Mouse (Mus musculus): ENCODE results near the gene Arhgap17. TPM values are rescaled to one million over a fixed set of nuclear protein-coding genes. Genes with fewer than 3 reads are reported as not detected.

The Arhgap17 gene
- total and polyA plus RNA-seq, 2 experiments from 2014 or later, result 6.4 to 8.9 TPM

- H3K9me3 ChIP-seq (replicated peaks; ENCODE audit: control insufficient read depth, low read length), result no peaks in the 10 kb centered on the region
- no peak for ATAC-seq (ENCODE audit: insufficient read depth, low read depth)
- no peak overlapping the region for H3K27ac ChIP-seq (ENCODE audit: low read depth)
- H3K36me3 ChIP-seq (replicated peaks; ENCODE audit: control insufficient read depth, insufficient read depth, low read length), result no peaks in the 10 kb centered on the region
- no peak for TF ChIP-seq EP300 (IDR thresholded peaks at IDR 0.05; ENCODE audit: low read depth)
- no peak for TF ChIP-seq CTCF (IDR thresholded peaks at IDR 0.05; ENCODE audit: low read depth)
- H3K4me3 ChIP-seq (ENCODE audit: low read depth, low read length), result no peak overlapping the region
- no peak for DNase-seq (ENCODE audit: low spot score)
- H3K4me1 ChIP-seq (ENCODE audit: control insufficient read depth, insufficient read depth), result peaks cover 10% of the 10 kb centered on the region; the same call in 1 of the 2 replicates
- H3K9ac ChIP-seq (replicated peaks; ENCODE audit: low read depth, low read length), result no peak overlapping the region
- H3K4me2 ChIP-seq (ENCODE audit: low read depth, low read length), result 0 out of 2 replicates have a peak overlapping the region, but pooled peaks have one; percentile 6
- WGBS, result 63% methylated on average over 6 of the region's 6 CpGs
- H3K27me3 ChIP-seq (ENCODE audit: control insufficient read depth, insufficient read depth, low read length), result no peaks in the 10 kb centered on the region
Observed at GRCm38 (mm10) chr7:123240064-123240463, 129.7 kb downstream of the Arhgap17 start.

DNA sequence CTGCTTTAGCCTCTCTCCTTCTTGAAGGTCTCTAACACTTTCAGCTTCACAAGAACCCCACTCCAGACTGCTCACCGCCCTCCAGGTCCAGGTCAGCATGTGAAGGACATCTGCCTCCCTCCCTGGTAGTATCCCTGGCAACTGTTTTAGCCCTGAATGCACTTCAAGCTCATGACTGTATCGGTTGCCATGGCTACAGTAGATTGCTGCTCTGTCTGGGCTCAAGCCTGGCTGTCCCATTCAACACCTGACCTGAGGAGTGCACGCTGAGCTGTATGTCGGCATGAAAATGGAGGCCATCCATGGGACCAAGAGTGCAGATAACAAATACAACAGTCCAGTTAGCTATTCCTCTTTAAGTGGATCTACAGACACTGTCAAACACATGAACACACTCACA is 131.1 kb downstream of the Arhgap17 start:
- H3K36me3 ChIP-seq (replicated peaks; ENCODE audit: control insufficient read depth, insufficient read depth, low read length), result no peaks in the 10 kb centered on the region
- H3K4me3 ChIP-seq (ENCODE audit: low read depth, low read length), result no peak overlapping the region
- no peak for DNase-seq (ENCODE audit: low spot score)
- no peak overlapping the region for H3K9ac ChIP-seq (replicated peaks; ENCODE audit: low read depth, low read length)
- H3K4me1 ChIP-seq (ENCODE audit: control insufficient read depth, insufficient read depth), result no peaks in the 10 kb centered on the region
- no peak overlapping the region for H3K4me2 ChIP-seq (ENCODE audit: low read depth, low read length)
- no peak for TF ChIP-seq CTCF (IDR thresholded peaks at IDR 0.05; ENCODE audit: low read depth)
- TF ChIP-seq EP300 (IDR thresholded peaks at IDR 0.05; ENCODE audit: low read depth), result no peak
- WGBS, result 53% methylated on average over 4 of the region's 4 CpGs
- H3K27ac ChIP-seq (ENCODE audit: low read depth), result no peak overlapping the region
- no peaks in the 10 kb centered on the region for H3K9me3 ChIP-seq (replicated peaks; ENCODE audit: control insufficient read depth, low read length)
- ATAC-seq (ENCODE audit: insufficient read depth, low read depth), result no peak
- no peaks in the 10 kb centered on the region for H3K27me3 ChIP-seq (ENCODE audit: control insufficient read depth, insufficient read depth, low read length)

- WGBS, result 14% methylated on average over 4 of the region's 4 CpGs
- peak; percentile 17 for DNase-seq (ENCODE audit: low spot score)
Observed at GRCm38 (mm10) chr7:123235449-123235848, 134.3 kb downstream of the Arhgap17 start.

More at GRCm38 (mm10) chr7:123235449-123235848, 134.3 kb downstream of the Arhgap17 start:
- no peak overlapping the region for H3K27ac ChIP-seq (ENCODE audit: low read depth)
- H3K9ac ChIP-seq (replicated peaks; ENCODE audit: low read depth, low read length), result no peak overlapping the region
- H3K9me3 ChIP-seq (replicated peaks; ENCODE audit: control insufficient read depth, low read length), result no peaks in the 10 kb centered on the region
- no peak overlapping the region for H3K4me2 ChIP-seq (ENCODE audit: low read depth, low read length)
- TF ChIP-seq CTCF (IDR thresholded peaks at IDR 0.05; ENCODE audit: low read depth) (no peak), EP300 (IDR thresholded peaks at IDR 0.05; ENCODE audit: low read depth) (no peak)
- no peaks in the 10 kb centered on the region for H3K27me3 ChIP-seq (ENCODE audit: control insufficient read depth, insufficient read depth, low read length)
- no peak for ATAC-seq (ENCODE audit: insufficient read depth, low read depth)
- H3K36me3 ChIP-seq (replicated peaks; ENCODE audit: control insufficient read depth, insufficient read depth, low read length), result no peaks in the 10 kb centered on the region
- no peaks in the 10 kb centered on the region for H3K4me1 ChIP-seq (ENCODE audit: control insufficient read depth, insufficient read depth)
- no peak overlapping the region for H3K4me3 ChIP-seq (ENCODE audit: low read depth, low read length)

Other genes starting within 250 kb of the Arhgap17 start
- gene Tnrc6a, start 246.0 kb downstream of the Arhgap17 start, total RNA-seq (2014; rRNA removed; ENCODE audit: low replicate concordance), result 31.8 and 41.4 TPM in 2 replicates
- 33.6 and 36.9 TPM in 2 replicates for gene Tnrc6a, start 246.0 kb downstream of the Arhgap17 start, polyA plus RNA-seq (2015; fragmentation: Nextera tagmentation; extraction: Ambion mirVana)
- gene Slc5a11, start 155.1 kb downstream of the Arhgap17 start, total RNA-seq (2014; rRNA removed; ENCODE audit: low replicate concordance), result not detected in 2 replicates
- 0.10 TPM in 2 replicates for gene Slc5a11, start 155.1 kb downstream of the Arhgap17 start, polyA plus RNA-seq (2015; fragmentation: Nextera tagmentation; extraction: Ambion mirVana)
- gene Lcmt1, start 131 bp downstream of the Arhgap17 start, total RNA-seq (2014; rRNA removed; ENCODE audit: low replicate concordance), result 12.4 and 14.7 TPM in 2 replicates
- 36.2 and 38.6 TPM in 2 replicates for gene Lcmt1, start 131 bp downstream of the Arhgap17 start, polyA plus RNA-seq (2015; fragmentation: Nextera tagmentation; extraction: Ambion mirVana)
- 2.9 TPM in 1 of 2 replicates, not detected in the other for gene Aqp8, start 92.4 kb upstream of the Arhgap17 start, total RNA-seq (2014; rRNA removed; ENCODE audit: low replicate concordance)
- 0.92 and 1.0 TPM in 2 replicates for gene Aqp8, start 92.4 kb upstream of the Arhgap17 start, polyA plus RNA-seq (2015; fragmentation: Nextera tagmentation; extraction: Ambion mirVana)
- gene Zkscan2, start 130.5 kb upstream of the Arhgap17 start, total RNA-seq (2014; rRNA removed; ENCODE audit: low replicate concordance), result 0.15 and 4.1 TPM in 2 replicates
- 0.22 and 0.48 TPM in 2 replicates for gene Zkscan2, start 130.5 kb upstream of the Arhgap17 start, polyA plus RNA-seq (2015; fragmentation: Nextera tagmentation; extraction: Ambion mirVana)